Mouse (Mus musculus) limb, embryonic 14.5 days (tissue): Measurements from ENCODE around the gene Ucp2. TPM values are rescaled to one million over a fixed set of nuclear protein-coding genes. Genes with fewer than 3 reads are reported as not detected.
"Not testable (repeated sequence)": the region's sequence is repeated elsewhere in the genome, so short reads cannot be mapped to it uniquely, and the experiment has no call there.

ENCODE experiments used
- ATAC-seq: fragments of 200-750 bp; cut with Nextera tagmentation; 2 replicates; pipeline ENCODE4 v1.8.0; 2017; ENCODE audit warnings: low read depth, moderate number of reproducible peaks, moderate TSS enrichment; ENCODE audit not compliant: low FRiP score
- DNase-seq: peaks from one replicate; pipeline ENCODE4 v3.0.0-alpha.2; 2015; ENCODE audit warnings: low spot score
- H3K27ac ChIP-seq: fragments of 300-500 bp; sonication (generic); replicated peaks from 2 replicates; pipeline ENCODE4 v1.5.1; 2014; ENCODE audit warnings: low read depth, mild to moderate bottlenecking, low read length, moderate library complexity, mixed read lengths
- H3K27me3 ChIP-seq: fragments of 300-500 bp; sonication (generic); 2 replicates; pipeline ENCODE4 v1.6.1; 2014; ENCODE audit warnings: low read length, mixed read lengths; ENCODE audit not compliant: control insufficient read depth, insufficient read depth
- H3K36me3 ChIP-seq: fragments of 300-500 bp; sonication (generic); 2 replicates; pipeline ENCODE4 v1.6.1; 2014; ENCODE audit warnings: mild to moderate bottlenecking, low read length, moderate library complexity, mixed read lengths; ENCODE audit not compliant: control insufficient read depth, insufficient read depth
- H3K4me1 ChIP-seq: fragments of 300-500 bp; sonication (generic); 2 replicates; pipeline ENCODE4 v1.6.1; 2014; ENCODE audit warnings: antibody characterized with exemption, low read length, mixed read lengths; ENCODE audit not compliant: control insufficient read depth, insufficient read depth
- H3K4me2 ChIP-seq: fragments of 300-500 bp; sonication (generic); replicated peaks from 2 replicates; pipeline ENCODE4 v1.6.1; 2014; ENCODE audit warnings: low read depth, mild to moderate bottlenecking, low read length, moderate library complexity; ENCODE audit not compliant: severe bottlenecking
- H3K4me3 ChIP-seq: fragments of 300-500 bp; sonication (generic); replicated peaks from 2 replicates; pipeline ENCODE4 v1.5.1; 2014; ENCODE audit warnings: low read length
- H3K9ac ChIP-seq: fragments of 300-500 bp; sonication (generic); 2 replicates; pipeline ENCODE4 v1.6.1; 2014; ENCODE audit warnings: mild to moderate bottlenecking, low read depth, low read length, moderate library complexity; ENCODE audit not compliant: severe bottlenecking
- H3K9me3 ChIP-seq: fragments of 300-500 bp; sonication (generic); 2 replicates; pipeline ENCODE4 v1.6.1; 2016; ENCODE audit warnings: low read length; ENCODE audit not compliant: control insufficient read depth
- POLR2A ChIP-seq: fragments of 200-500 bp; IDR thresholded peaks from 2 replicates; pipeline ENCODE4 v1.8.0; 2012; ENCODE audit warnings: inconsistent platforms, mild to moderate bottlenecking, moderate library complexity, borderline replicate concordance; ENCODE audit not compliant: insufficient read depth, insufficient read length; ENCODE audit errors: extremely low read depth
- WGBS: fragments of 180-500 bp; shearing (Covaris S2); extraction: QIAGEN DNeasy Blood & Tissue Kit; methylation state at CpG from one replicate; pipeline ENCODE4 v1.1.7; 2014; 5-methylcytosine and 5-hydroxymethylcytosine counted together
- polyA plus RNA-seq, 2 experiments: library from polyadenylated mRNA; depleted of rRNA in 1 of 2; stranded (reverse) in 1 of 2; unstranded in 1 of 2; fragments of >200 nt; fragmentation: Nextera tagmentation in 1 of 2; extraction: Ambion mirVana in 1 of 2; gene quantifications; 2 replicates each; pipeline versions ENCODE4 v1.2.1 to v1.2.3; 2012 to 2014

Ucp2 gene
- polyA plus RNA-seq, 2 experiments = 104 to 152 TPM

GRCm38 (mm10) chr7:100479823-100480164 lies 13.3 kb upstream of the Ucp2 start:
- Histone ChIP-seq H3K9me3 (no peaks in the 10 kb centered on the region), H3K4me3 (no peak overlapping the region), H3K4me2 (no peak overlapping the region), H3K4me1 (no peaks in the 10 kb centered on the region), H3K27me3 (no peaks in the 10 kb centered on the region), H3K27ac (no peak overlapping the region), H3K9ac (no peak overlapping the region), H3K36me3 (no peaks in the 10 kb centered on the region)
- DNase-seq (no peak), ATAC-seq (no peak)
- WGBS = 72% methylated on average over 15 of the region's 15 CpGs
- TF ChIP-seq POLR2A = no peak

- no peak overlapping the region for H3K27ac ChIP-seq
- H3K4me2 ChIP-seq = no peak overlapping the region
- 83% methylated on average over 17 of the region's 17 CpGs for WGBS
- no peak overlapping the region for H3K9ac ChIP-seq
- DNase-seq = no peak
- H3K36me3 ChIP-seq = no peaks in the 10 kb centered on the region
- H3K4me1 ChIP-seq = no peaks in the 10 kb centered on the region
- no peaks in the 10 kb centered on the region for H3K27me3 ChIP-seq
- TF ChIP-seq POLR2A = no peak
- no peak overlapping the region for H3K4me3 ChIP-seq
- no peak for ATAC-seq
- no peaks in the 10 kb centered on the region for H3K9me3 ChIP-seq
These were observed 13.0 kb upstream of the Ucp2 start for GRCm38 (mm10) chr7:100480175-100480574.

GRCm38 (mm10) chr7:100482046-100482445 lies 11.1 kb upstream of the Ucp2 start:
- ATAC-seq, H3K4me1 ChIP-seq, H3K27ac ChIP-seq, H3K9ac ChIP-seq, H3K9me3 ChIP-seq, H3K27me3 ChIP-seq, H3K36me3 ChIP-seq, H3K4me2 ChIP-seq, H3K4me3 ChIP-seq, DNase-seq: not testable (repeated sequence)
- 84% methylated on average over 2 of the region's 2 CpGs for WGBS

DNA sequence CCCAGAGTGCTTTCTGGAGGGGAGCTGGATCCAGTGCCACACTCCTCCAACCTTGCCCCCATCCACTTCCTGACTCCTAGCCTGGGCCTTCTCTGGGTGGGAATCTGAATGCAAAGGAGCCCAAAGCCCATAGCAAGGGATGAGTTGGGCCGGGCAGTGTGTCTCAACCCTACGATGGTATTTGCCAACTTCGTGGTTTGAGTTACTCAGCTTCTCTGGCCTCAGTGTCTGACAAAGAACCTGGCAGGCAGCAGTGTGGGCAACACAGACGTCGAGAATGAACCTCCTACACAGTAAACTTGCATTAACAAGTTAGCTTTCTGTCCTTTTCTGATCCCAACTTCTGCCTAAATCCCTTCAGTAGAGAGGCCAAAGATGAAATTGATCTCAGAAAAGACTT lies 8.6 kb upstream of the Ucp2 start:
- no peaks in the 10 kb centered on the region for H3K4me1 ChIP-seq
- no peak for TF ChIP-seq POLR2A
- no peak for ATAC-seq
- H3K27ac ChIP-seq = no peak overlapping the region
- no peaks in the 10 kb centered on the region for H3K36me3 ChIP-seq
- no peak overlapping the region for H3K4me3 ChIP-seq
- no peak overlapping the region for H3K4me2 ChIP-seq
- WGBS = 87% methylated on average over 5 of the region's 5 CpGs
- DNase-seq = no peak
- H3K9ac ChIP-seq = no peak overlapping the region
- H3K9me3 ChIP-seq = no peaks in the 10 kb centered on the region
- H3K27me3 ChIP-seq = no peaks in the 10 kb centered on the region

GRCm38 (mm10) chr7:100487301-100487700 lies 5.8 kb upstream of the Ucp2 start:
- whole genome bisulfite sequencing = 47% methylated on average over 2 of the region's 2 CpGs
- DNase-seq = no peak

GRCm38 (mm10) chr7:100488474-100489048 lies 4.6 kb upstream of the Ucp2 start:
- DNase-seq = peak; percentile 33
- no peak for ATAC-seq
- Histone ChIP-seq H3K9ac (no peak overlapping the region), H3K27ac (no peak overlapping the region), H3K4me3 (no peak overlapping the region), H3K4me1 (peaks cover 7% of the 10 kb centered on the region; the same call in 1 of the 2 replicates), H3K4me2 (no peak overlapping the region), H3K9me3 (no peaks in the 10 kb centered on the region), H3K27me3 (no peaks in the 10 kb centered on the region), H3K36me3 (no peaks in the 10 kb centered on the region)
- 32% methylated on average over 10 of the region's 10 CpGs for WGBS
- TF ChIP-seq POLR2A = no peak

More at GRCm38 (mm10) chr7:100487301-100487700, 5.8 kb upstream of the Ucp2 start:
- no peak overlapping the region for H3K4me3 ChIP-seq
- no peaks in the 10 kb centered on the region for H3K27me3 ChIP-seq
- H3K9me3 ChIP-seq = no peaks in the 10 kb centered on the region
- no peak overlapping the region for H3K27ac ChIP-seq
- no peak for TF ChIP-seq POLR2A
- H3K4me1 ChIP-seq = 0 out of 2 replicates have a peak, but pooled peaks cover 1% of the 10 kb centered on the region
- H3K36me3 ChIP-seq = no peaks in the 10 kb centered on the region
- no peak overlapping the region for H3K4me2 ChIP-seq
- ATAC-seq = no peak
- no peak overlapping the region for H3K9ac ChIP-seq
